Mouse (Mus musculus) stomach, postnatal 0 days (tissue): ENCODE measurements around the gene Rhebl1. TPM values are rescaled to one million over a fixed set of nuclear protein-coding genes. Genes with fewer than 3 reads are reported as not detected.
A peak's percentile ranks its signal among the peaks of the same experiment; 100 is the strongest.

ENCODE experiments used
- ATAC-seq: fragments of 200-750 bp; cut with Nextera tagmentation; 2 replicates; pipeline ENCODE4 v1.8.0; 2017; ENCODE audit not compliant: low FRiP score, low TSS enrichment
- DNase-seq: peaks from one replicate; pipeline ENCODE4 v3.0.0-alpha.2; 2016; ENCODE audit warnings: low spot score
- H3K27ac ChIP-seq: fragments of 300-500 bp; sonication (generic); replicated peaks from 2 replicates; pipeline ENCODE4 v1.5.1; 2014; ENCODE audit warnings: mild to moderate bottlenecking, control low read depth
- H3K27me3 ChIP-seq: fragments of 300-500 bp; sonication (generic); 2 replicates; pipeline ENCODE4 v1.6.1; 2014; ENCODE audit warnings: low read length; ENCODE audit not compliant: control insufficient read depth, insufficient read depth
- H3K36me3 ChIP-seq: fragments of 300-500 bp; sonication (generic); 2 replicates; pipeline ENCODE4 v1.6.1; 2014; ENCODE audit warnings: low read length, mixed read lengths; ENCODE audit not compliant: control insufficient read depth, insufficient read depth
- H3K4me1 ChIP-seq: fragments of 300-500 bp; sonication (generic); replicated peaks from 2 replicates; pipeline ENCODE4 v1.6.1; 2014; ENCODE audit warnings: antibody characterized with exemption; ENCODE audit not compliant: control insufficient read depth, insufficient read depth
- H3K4me2 ChIP-seq: fragments of 300-500 bp; sonication (generic); replicated peaks from 2 replicates; pipeline ENCODE4 v1.6.1; 2014; ENCODE audit warnings: low read depth, mild to moderate bottlenecking, control low read depth, moderate library complexity
- H3K4me3 ChIP-seq: fragments of 300-500 bp; sonication (generic); 2 replicates; pipeline ENCODE4 v1.5.1; 2014; ENCODE audit warnings: low read depth, low read length, control low read depth
- H3K9ac ChIP-seq: fragments of 300-500 bp; sonication (generic); 2 replicates; pipeline ENCODE4 v1.6.1; 2014; ENCODE audit warnings: mild to moderate bottlenecking, low read length, control low read depth, mixed read lengths
- H3K9me3 ChIP-seq: fragments of 300-500 bp; sonication (generic); 2 replicates; pipeline ENCODE4 v1.6.1; 2016; ENCODE audit warnings: low read length; ENCODE audit not compliant: control insufficient read depth
- CTCF ChIP-seq: IDR thresholded peaks from 2 replicates; pipeline ENCODE4 v1.5.1; 2016; ENCODE audit warnings: antibody characterized with exemption, low read depth, mild to moderate bottlenecking, moderate library complexity
- EP300 ChIP-seq: optimal IDR thresholded peaks from 2 replicates; pipeline ENCODE3; 2016; ENCODE audit warnings: antibody characterized with exemption
- WGBS: fragments of 180-500 bp; shearing (Covaris S2); extraction: QIAGEN DNeasy Blood & Tissue Kit; methylation state at CpG from one replicate; pipeline ENCODE4 v1.1.7; 2014; 5-methylcytosine and 5-hydroxymethylcytosine counted together
- polyA plus RNA-seq: library from polyadenylated mRNA; unstranded; fragments of >200 nt; fragmentation: Nextera tagmentation; extraction: Ambion mirVana; gene quantifications from 2 replicates; pipeline ENCODE4 v1.2.1, GENCODE M21; 2015

The Rhebl1 gene
- polyA plus RNA-seq, 1 experiment from 2014 or later: 4.1 TPM

DNA sequence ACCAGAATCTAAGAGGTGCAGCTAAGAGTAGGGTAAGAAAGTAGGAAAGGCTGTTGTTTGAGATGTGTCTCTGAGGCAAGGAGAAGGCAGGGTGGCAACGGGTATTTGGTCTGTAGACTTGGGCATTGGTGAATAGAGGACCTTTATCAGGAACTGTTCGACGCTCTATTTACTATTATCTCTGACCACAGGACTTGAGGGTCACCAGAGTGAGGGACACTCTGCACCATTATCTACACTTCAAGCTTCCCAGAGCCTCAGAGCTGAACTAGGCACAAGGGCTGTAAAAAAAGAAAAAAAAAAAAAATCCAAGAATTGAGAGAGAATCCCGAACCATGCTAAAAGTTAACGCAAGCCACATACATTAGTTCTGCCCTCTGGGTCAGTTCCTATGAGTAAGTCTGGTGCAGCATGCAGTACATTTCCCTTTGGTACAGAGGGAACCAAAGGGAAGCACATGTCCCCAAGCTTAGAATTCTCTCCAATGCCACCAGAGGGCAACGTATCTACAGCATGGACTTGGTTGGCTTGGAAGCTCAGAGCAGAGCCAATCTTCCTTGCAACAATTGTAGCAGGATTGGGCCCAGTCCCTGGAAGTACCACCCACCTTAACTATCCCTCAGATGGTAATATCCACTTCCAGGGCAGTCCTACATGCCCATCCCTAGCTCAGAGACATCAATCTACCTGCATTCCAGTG is 2.3 kb downstream of the Rhebl1 start:
- no peak overlapping the region for H3K27ac ChIP-seq
- ATAC-seq: peak; percentile 78
- 35% methylated on average over 6 of the region's 6 CpGs for WGBS
- DNase-seq: peak; percentile 60
- 0 out of 2 replicates have a peak, but pooled peaks cover 5% of the 10 kb centered on the region for H3K4me1 ChIP-seq
- TF ChIP-seq EP300: no peak
- peak; percentile 97 for TF ChIP-seq CTCF
- H3K4me2 ChIP-seq: no peak overlapping the region
- H3K9me3 ChIP-seq: no peaks in the 10 kb centered on the region
- H3K4me3 ChIP-seq: no peak overlapping the region
- H3K27me3 ChIP-seq: peaks cover 6% of the 10 kb centered on the region
- H3K36me3 ChIP-seq: no peaks in the 10 kb centered on the region
- no peak overlapping the region for H3K9ac ChIP-seq

DNA sequence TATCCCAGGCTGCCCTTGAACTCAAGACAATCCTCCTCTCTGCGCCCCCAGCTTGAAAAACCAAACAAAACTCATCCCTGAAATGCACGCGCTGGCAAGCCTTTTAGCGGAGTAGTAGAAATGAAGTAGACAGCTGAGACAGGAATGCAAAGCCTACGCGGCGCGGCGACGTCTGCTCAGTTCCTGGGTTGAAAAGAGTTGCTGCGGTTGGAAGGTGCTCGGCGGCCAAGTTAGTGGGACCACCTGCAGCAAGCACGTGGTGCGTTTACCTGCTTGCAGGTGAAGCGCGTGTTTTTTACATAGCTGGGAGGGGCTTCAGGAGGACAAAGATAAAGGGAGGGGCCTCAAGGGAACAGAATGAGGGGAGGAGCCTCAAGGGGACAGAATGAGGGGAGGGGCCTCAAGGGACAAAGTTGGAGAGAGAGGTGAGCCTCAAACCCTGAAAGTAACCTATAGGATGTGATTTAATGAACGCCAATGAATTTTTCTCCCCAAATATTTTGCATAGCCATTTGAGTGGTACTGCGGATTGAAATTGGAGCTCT is 3.1 kb downstream of the Rhebl1 start:
- no peaks in the 10 kb centered on the region for H3K9me3 ChIP-seq
- ATAC-seq (no peak), DNase-seq (no peak)
- no peak overlapping the region; the same call in 1 of the 2 replicates for H3K9ac ChIP-seq
- no peaks in the 10 kb centered on the region for H3K36me3 ChIP-seq
- no peak overlapping the region for H3K27ac ChIP-seq
- WGBS: 13% methylated on average over 19 of the region's 19 CpGs
- TF ChIP-seq EP300: no peak
- no peak for TF ChIP-seq CTCF
- H3K4me2 ChIP-seq: no peak overlapping the region; the same call in 1 of the 2 replicates
- 0 out of 2 replicates have a peak, but pooled peaks cover 5% of the 10 kb centered on the region for H3K4me1 ChIP-seq
- H3K4me3 ChIP-seq: no peak overlapping the region
- peaks cover 5% of the 10 kb centered on the region; the same call in 1 of the 2 replicates for H3K27me3 ChIP-seq

DNA sequence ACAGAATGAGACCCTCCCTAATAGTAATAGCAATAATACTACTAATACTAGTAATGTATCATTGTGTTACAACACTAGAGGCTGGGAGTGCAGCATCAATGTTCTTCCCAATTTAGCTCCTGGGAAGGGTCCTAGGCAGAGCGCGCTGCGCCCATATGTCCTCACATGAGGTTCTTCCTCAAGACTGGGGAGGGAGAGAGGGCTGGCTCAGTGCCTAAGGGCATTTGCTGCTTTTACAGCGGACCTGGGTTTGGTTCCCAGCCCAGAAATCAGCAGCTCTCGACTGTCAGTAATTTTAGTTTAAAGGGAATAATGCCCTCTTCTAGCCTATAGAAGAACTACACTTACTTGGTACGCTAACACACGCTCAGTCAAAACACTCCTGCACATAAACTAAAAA is 6.8 kb downstream of the Rhebl1 start:
- no peak for DNase-seq
- H3K9me3 ChIP-seq: no peaks in the 10 kb centered on the region
- H3K4me3 ChIP-seq: no peak overlapping the region
- H3K36me3 ChIP-seq: no peaks in the 10 kb centered on the region
- no peaks in the 10 kb centered on the region for H3K4me1 ChIP-seq
- H3K9ac ChIP-seq: no peak overlapping the region
- H3K27me3 ChIP-seq: no peaks in the 10 kb centered on the region
- no peak for ATAC-seq
- no peak for TF ChIP-seq CTCF
- TF ChIP-seq EP300: no peak
- 82% methylated on average over 7 of the region's 7 CpGs for WGBS
- no peak overlapping the region for H3K27ac ChIP-seq
- H3K4me2 ChIP-seq: no peak overlapping the region

DNA sequence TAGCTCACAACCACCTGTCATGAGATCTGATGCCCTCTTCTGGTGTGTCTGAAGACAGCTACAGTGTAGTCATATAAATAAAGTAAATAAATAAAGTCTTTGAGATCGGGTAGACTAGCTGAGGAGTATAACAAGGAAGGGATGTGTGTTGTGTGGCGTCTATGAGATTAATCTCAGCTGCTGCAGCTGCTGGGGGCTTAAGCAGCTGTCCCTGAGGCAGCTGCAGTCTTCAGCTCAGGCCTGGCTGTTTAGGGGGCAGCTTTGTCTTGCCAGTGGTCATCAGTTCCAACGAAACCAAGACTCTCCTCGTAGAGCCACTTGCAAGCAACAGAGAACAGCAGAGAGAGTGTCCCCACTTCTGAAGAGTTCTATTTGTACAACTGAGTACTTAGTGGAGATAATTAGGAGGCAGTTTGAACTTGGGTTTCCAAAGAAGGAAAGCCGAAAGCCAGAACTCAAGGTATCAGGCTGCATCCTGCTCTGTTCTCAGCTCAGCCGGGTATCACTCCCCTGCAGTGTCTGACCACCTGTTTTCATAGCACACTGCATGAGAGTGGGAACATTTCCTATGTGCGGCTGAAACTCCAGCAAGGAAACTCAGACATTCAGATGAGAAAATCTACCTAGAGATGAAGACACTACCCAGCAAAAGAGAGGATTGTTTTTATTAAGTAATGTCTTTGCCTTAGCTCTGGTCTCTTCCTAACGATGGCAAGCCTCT is 7.5 kb downstream of the Rhebl1 start:
- Histone ChIP-seq H3K4me1 (no peaks in the 10 kb centered on the region), H3K27me3 (no peaks in the 10 kb centered on the region), H3K4me2 (no peak overlapping the region), H3K4me3 (no peak overlapping the region), H3K9me3 (no peaks in the 10 kb centered on the region), H3K9ac (no peak overlapping the region), H3K27ac (no peak overlapping the region), H3K36me3 (no peaks in the 10 kb centered on the region)
- DNase-seq (no peak), ATAC-seq (no peak)
- TF ChIP-seq EP300 (no peak), CTCF (no peak)
- WGBS: 54% methylated on average over 8 of the region's 8 CpGs

DNA sequence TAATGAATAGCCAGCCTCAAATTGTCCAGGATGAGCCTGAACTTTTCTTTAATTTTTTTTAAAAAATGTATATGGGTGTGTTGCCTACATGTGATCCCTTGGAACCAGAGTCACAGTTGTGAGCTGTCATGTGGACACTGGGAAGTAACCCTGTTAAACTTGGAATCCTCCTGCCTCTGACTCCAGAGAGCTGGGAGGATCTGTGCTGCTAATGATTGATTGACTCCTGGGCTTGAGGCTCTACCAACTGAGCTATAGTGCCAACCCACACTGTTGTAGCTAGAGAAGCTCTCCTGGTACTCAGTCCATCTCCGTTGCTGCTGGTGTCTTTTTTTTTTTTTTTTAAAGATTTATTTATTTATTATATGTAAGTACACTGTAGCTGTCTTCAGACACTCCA is 10.2 kb downstream of the Rhebl1 start:
- ATAC-seq: no peak
- 56% methylated on average over 1 of the region's 1 CpGs for WGBS
- Histone ChIP-seq H3K4me3 (no peak overlapping the region), H3K36me3 (no peaks in the 10 kb centered on the region), H3K9ac (no peak overlapping the region), H3K27ac (no peak overlapping the region), H3K27me3 (no peaks in the 10 kb centered on the region), H3K4me1 (0 out of 2 replicates have a peak, but pooled peaks cover 3% of the 10 kb centered on the region), H3K9me3 (no peaks in the 10 kb centered on the region), H3K4me2 (no peak overlapping the region)
- TF ChIP-seq EP300 (no peak), CTCF (no peak)
- DNase-seq: no peak

DNA sequence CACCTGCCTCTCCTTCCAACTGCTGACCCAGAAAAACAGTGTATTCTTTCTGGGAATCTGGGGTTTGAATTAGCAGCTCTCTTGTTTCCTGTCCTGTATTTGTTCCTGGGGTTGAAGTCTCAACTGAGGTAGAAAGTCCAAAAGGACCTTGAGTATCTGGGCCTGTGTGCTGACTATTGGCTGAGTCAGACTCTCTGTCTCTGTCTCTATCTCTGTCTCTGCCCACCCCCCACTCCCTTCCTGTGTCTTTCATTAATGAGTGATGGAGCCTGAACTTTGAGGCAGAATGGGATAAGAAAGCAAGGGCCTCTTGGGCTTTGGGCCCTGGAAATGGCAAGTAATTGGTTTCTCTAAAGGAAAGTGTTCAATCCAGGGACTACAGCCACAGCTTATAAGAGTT is 10.7 kb downstream of the Rhebl1 start:
- 0 out of 2 replicates have a peak, but pooled peaks cover 3% of the 10 kb centered on the region for H3K4me1 ChIP-seq
- no peak overlapping the region for H3K9ac ChIP-seq
- DNase-seq: no peak
- H3K4me3 ChIP-seq: no peak overlapping the region
- no peak overlapping the region for H3K27ac ChIP-seq
- no peaks in the 10 kb centered on the region for H3K36me3 ChIP-seq
- no peaks in the 10 kb centered on the region for H3K27me3 ChIP-seq
- no peaks in the 10 kb centered on the region for H3K9me3 ChIP-seq
- ATAC-seq: no peak
- TF ChIP-seq EP300: no peak
- no peak for TF ChIP-seq CTCF
- no peak overlapping the region for H3K4me2 ChIP-seq
